Mouse (Mus musculus): ENCODE results near the gene Syt12. TPM values are rescaled to one million over a fixed set of nuclear protein-coding genes. Genes with fewer than 3 reads are reported as not detected.

The Syt12 gene
- total and polyA plus RNA-seq, 3 experiments: not detected

DNA sequence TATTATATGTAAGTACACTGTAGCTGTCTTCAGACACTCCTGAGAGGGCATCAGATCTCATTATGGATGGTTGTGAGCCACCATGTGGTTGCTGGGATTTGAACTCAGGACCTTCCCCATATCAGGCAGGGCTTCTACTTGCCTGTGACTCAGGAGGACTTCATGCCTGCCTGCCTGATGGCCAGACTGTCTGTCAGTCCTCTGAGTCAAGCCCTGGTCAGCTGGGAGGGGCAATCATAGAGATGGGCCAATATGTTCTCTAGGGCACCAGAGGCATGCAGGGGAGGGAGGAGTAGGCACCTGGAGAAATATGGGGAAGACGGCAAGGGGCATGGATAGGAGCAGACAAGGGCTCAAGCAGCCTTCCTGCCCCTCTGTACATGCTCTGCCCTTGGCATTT is 42.2 kb downstream of the Syt12 start:
- TF ChIP-seq MXI1 (IDR thresholded peaks at IDR 0.05; ENCODE audit: low read depth, low read length) (no peak), CTCF (IDR thresholded peaks at IDR 0.05 in 2 of 3, conservative IDR thresholded peaks at IDR 0.05 in 1 of 3; ENCODE audit: control insufficient read depth in 1 of 3, insufficient read depth in 1 of 3, low read depth in 2 of 3, low read length in 3 of 3, poor library complexity in 1 of 3, severe bottlenecking in 1 of 3) (no peak), CHD1 (IDR thresholded peaks at IDR 0.05; ENCODE audit: low read depth, low read length) (no peak), ZNF384 (IDR thresholded peaks at IDR 0.05; ENCODE audit: low read depth, low read length) (no peak), TCF12 (IDR thresholded peaks at IDR 0.05; ENCODE audit: low read depth, low read length) (no peak), MAFK (IDR thresholded peaks at IDR 0.05; ENCODE audit: borderline replicate concordance, low read depth, low read length) (no peak), RAD21 (IDR thresholded peaks at IDR 0.05; ENCODE audit: low read depth, low read length) (no peak), MAZ (IDR thresholded peaks at IDR 0.05; ENCODE audit: low read depth, low read length) (no peak), NRF1 (IDR thresholded peaks at IDR 0.05; ENCODE audit: insufficient read depth, low read depth, low read length, poor library complexity, severe bottlenecking) (no peak), JUND (IDR thresholded peaks at IDR 0.05; ENCODE audit: low read depth, low read length) (no peak), USF2 (IDR thresholded peaks at IDR 0.05; ENCODE audit: borderline replicate concordance in 1 of 2, insufficient read depth in 1 of 2, low read depth in 1 of 2, low read length in 2 of 2) (no peak), ZMIZ1 (IDR thresholded peaks at IDR 0.05; ENCODE audit: low read depth, low read length) (no peak), KAT2A (conservative IDR thresholded peaks at IDR 0.05; ENCODE audit: low read depth, low read length) (no peak), CHD2 (IDR thresholded peaks at IDR 0.05; ENCODE audit: low read length) (no peak), E2F4 (IDR thresholded peaks at IDR 0.05; ENCODE audit: borderline replicate concordance, low read depth, low read length) (no peak), SIN3A (IDR thresholded peaks at IDR 0.05; ENCODE audit: low read length) (no peak), EP300 (IDR thresholded peaks at IDR 0.05; ENCODE audit: low read depth in 1 of 2, low read length in 2 of 2) (no peak)
- Histone ChIP-seq H3K36me3 (ENCODE audit: control insufficient read depth in 1 of 2, insufficient read depth in 2 of 2, low read length in 2 of 2) (no peaks in the 10 kb centered on the region), H3K4me3 (ENCODE audit: control insufficient read depth in 1 of 2, insufficient read depth in 1 of 2, low read depth in 2 of 2, low read length in 2 of 2) (no peak overlapping the region), H3K79me2 (ENCODE audit: control insufficient read depth, insufficient read depth, low read length, poor library complexity) (no peaks in the 10 kb centered on the region), H3K9ac (ENCODE audit: control insufficient read depth, low read depth, low read length, poor library complexity, severe bottlenecking) (no peak overlapping the region), H3K27me3 (ENCODE audit: control insufficient read depth in 1 of 2, insufficient read depth in 2 of 2, low read length in 2 of 2) (no peaks in the 10 kb centered on the region), H3K9me3 (replicated peaks; ENCODE audit: insufficient read depth, low read length) (no peaks in the 10 kb centered on the region), H3K27ac (ENCODE audit: control insufficient read depth, low read depth, low read length) (no peak overlapping the region), H3K4me1 (ENCODE audit: control insufficient read depth in 1 of 2, insufficient read depth in 2 of 2, low read length in 2 of 2) (peaks cover 0 to 7% of the 10 kb centered on the region in 2 experiments; a peak in 1 of 4 replicates)
- DNase-seq (ENCODE audit: low read depth, low spot score): no peak

DNA sequence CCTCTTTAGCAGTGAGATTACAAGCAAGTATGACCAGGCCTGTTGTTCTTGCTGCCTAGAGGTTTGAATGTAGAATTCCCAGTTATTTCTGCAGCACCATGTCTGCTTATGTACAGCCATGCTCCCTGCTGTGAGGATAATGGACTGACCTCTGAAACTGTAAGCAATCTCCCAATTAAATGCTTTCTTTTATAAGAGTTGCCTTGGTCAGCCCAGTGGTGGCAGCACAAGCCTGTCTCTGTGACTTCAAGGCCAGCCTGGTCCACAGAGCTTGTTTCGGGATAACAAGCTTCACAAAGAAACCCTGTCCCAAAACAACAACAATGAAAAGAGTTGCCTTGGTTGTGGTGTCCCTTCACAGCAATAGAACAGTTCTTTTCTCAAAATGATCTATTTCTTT is 43.5 kb downstream of the Syt12 start:
- no peaks in the 10 kb centered on the region for H3K9me3 ChIP-seq (replicated peaks; ENCODE audit: insufficient read depth, low read length)
- H3K27me3 ChIP-seq (ENCODE audit: control insufficient read depth in 1 of 2, insufficient read depth in 2 of 2, low read length in 2 of 2): no peaks in the 10 kb centered on the region
- no peaks in the 10 kb centered on the region for H3K36me3 ChIP-seq (ENCODE audit: control insufficient read depth in 1 of 2, insufficient read depth in 2 of 2, low read length in 2 of 2)
- no peak for TF ChIP-seq ELF1 (IDR thresholded peaks at IDR 0.05; ENCODE audit: low read depth, low read length)
- TF ChIP-seq RCOR1 (IDR thresholded peaks at IDR 0.05; ENCODE audit: low read depth, low read length): no peak
- TF ChIP-seq POLR2A (IDR thresholded peaks at IDR 0.05; ENCODE audit: control insufficient read depth in 1 of 2, insufficient read depth in 1 of 2, low read depth in 1 of 2, low read length in 2 of 2, poor library complexity in 1 of 2): no peak
- TF ChIP-seq ZKSCAN1 (IDR thresholded peaks at IDR 0.05; ENCODE audit: low read depth, low read length): no peak
- TF ChIP-seq SIN3A (IDR thresholded peaks at IDR 0.05; ENCODE audit: low read length): no peak
- no peak for TF ChIP-seq NRF1 (IDR thresholded peaks at IDR 0.05; ENCODE audit: insufficient read depth, low read depth, low read length, poor library complexity, severe bottlenecking)
- no peak for TF ChIP-seq TCF12 (IDR thresholded peaks at IDR 0.05; ENCODE audit: low read depth, low read length)
- no peak for TF ChIP-seq CHD2 (IDR thresholded peaks at IDR 0.05; ENCODE audit: low read length)
- TF ChIP-seq BHLHE40 (IDR thresholded peaks at IDR 0.05; ENCODE audit: borderline replicate concordance, low read depth, low read length): no peak
- TF ChIP-seq NELFE (IDR thresholded peaks at IDR 0.05; ENCODE audit: low read depth, low read length): no peak
- TF ChIP-seq ZC3H11A (IDR thresholded peaks at IDR 0.05; ENCODE audit: low read depth, low read length): no peak
- no peak for TF ChIP-seq TBP (IDR thresholded peaks at IDR 0.05; ENCODE audit: low read depth, low read length)
- TF ChIP-seq ETS1 (IDR thresholded peaks at IDR 0.05; ENCODE audit: low read depth, low read length): no peak
- TF ChIP-seq UBTF (IDR thresholded peaks at IDR 0.05; ENCODE audit: borderline replicate concordance, insufficient read depth, low read depth, low read length): no peak
- no peaks in the 10 kb centered on the region for H3K79me2 ChIP-seq (ENCODE audit: control insufficient read depth, insufficient read depth, low read length, poor library complexity)
- no peak for DNase-seq (ENCODE audit: low read depth, low spot score)
- H3K9ac ChIP-seq (ENCODE audit: control insufficient read depth, low read depth, low read length, poor library complexity, severe bottlenecking): no peak overlapping the region
- no peak overlapping the region for H3K4me3 ChIP-seq (ENCODE audit: control insufficient read depth in 1 of 2, insufficient read depth in 1 of 2, low read depth in 2 of 2, low read length in 2 of 2)
- H3K27ac ChIP-seq (ENCODE audit: control insufficient read depth, low read depth, low read length): no peak overlapping the region
- H3K4me1 ChIP-seq (ENCODE audit: control insufficient read depth in 1 of 2, insufficient read depth in 2 of 2, low read length in 2 of 2): peaks cover 0 to 7% of the 10 kb centered on the region in 2 experiments; a peak in 1 of 4 replicates
